Mouse (Mus musculus) E14TG2a.4 (cell line): ENCODE data around the gene Ginm1.
"Not testable (repeated sequence)": the region's sequence is repeated elsewhere in the genome, so short reads cannot be mapped to it uniquely, and the experiment has no call there.

Experiments used
- H3K27me3 ChIP-seq: 2 replicates; pipeline ENCODE4 v1.6.1; 2014; ENCODE audit warnings: low read length, control low read depth; ENCODE audit not compliant: insufficient read depth
- H3K36me3 ChIP-seq: 2 replicates; pipeline ENCODE4 v1.6.1; 2014; ENCODE audit warnings: low read length, control low read depth; ENCODE audit not compliant: insufficient read depth
- H3K4me1 ChIP-seq: replicated peaks from 2 replicates; pipeline ENCODE4 v1.6.1; 2014; ENCODE audit warnings: low read depth, low read length, control low read depth
- H3K4me3 ChIP-seq: replicated peaks from 2 replicates; pipeline ENCODE4 v1.5.1; 2014; ENCODE audit warnings: mild to moderate bottlenecking, low read length
- H3K9me3 ChIP-seq: 2 replicates; pipeline ENCODE4 v1.6.1; 2014; ENCODE audit warnings: low read length, control low read depth
- CTCF ChIP-seq: conservative IDR thresholded peaks from 2 replicates; pipeline ENCODE4 v1.5.1; 2014; ENCODE audit warnings: low read length
- NANOG ChIP-seq: IDR thresholded peaks from 2 replicates; pipeline ENCODE4 v1.6.1; 2014; ENCODE audit warnings: borderline replicate concordance, low read length, mixed read lengths
- POU5F1 ChIP-seq: IDR thresholded peaks from 2 replicates; pipeline ENCODE4 v1.6.1; 2014; ENCODE audit warnings: low read length, borderline replicate concordance

Gene Ginm1

DNA sequence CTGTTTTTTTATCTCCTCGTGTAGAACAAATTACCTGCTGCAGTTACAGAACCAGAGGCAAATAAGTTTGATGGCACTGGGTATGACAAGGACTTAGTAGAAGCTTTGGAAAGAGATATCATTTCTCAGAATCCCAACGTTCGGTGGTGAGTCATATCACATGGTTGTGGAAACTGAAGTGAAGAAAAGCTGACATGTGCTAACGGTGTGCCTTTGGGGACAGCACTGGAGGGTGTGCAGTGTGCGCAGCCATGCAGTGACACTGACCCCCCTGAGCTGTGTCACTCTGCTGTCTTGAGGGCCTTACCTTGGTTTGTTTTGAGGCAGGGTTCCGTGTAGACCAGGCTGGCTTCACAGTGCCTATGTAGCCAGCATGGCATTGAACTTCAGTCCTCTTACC, 43.9 kb downstream of the Ginm1 start:
- 0 out of 2 replicates have a peak, but pooled peaks cover 6% of the 10 kb centered on the region for H3K4me1 ChIP-seq
- TF ChIP-seq CTCF (no peak), NANOG (no peak), POU5F1 (no peak)

DNA sequence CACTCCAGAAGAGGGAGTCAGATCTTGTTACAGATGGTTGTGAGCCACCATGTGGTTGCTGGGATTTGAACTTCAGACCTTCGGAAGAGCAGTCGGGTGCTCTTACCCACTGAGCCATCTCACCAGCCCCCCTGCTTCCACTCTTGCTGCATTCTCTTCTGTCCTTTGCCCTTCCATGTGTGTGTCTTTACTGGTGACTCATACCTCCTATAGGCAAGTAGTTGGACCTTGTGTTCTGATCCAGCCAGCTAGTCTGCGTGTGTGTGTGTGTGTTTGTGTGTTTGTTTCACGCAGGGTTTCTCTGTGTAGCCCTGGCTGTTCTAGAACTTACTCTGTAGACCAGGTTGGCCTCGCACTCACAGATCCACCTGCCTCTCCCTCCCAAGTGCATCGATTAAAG, 47.1 kb downstream of the Ginm1 start:
- peaks cover 89% of the 10 kb centered on the region for H3K36me3 ChIP-seq
- not testable (repeated sequence) for H3K4me1 ChIP-seq, H3K4me3 ChIP-seq, H3K27me3 ChIP-seq, H3K9me3 ChIP-seq

More for the DNA sequence above, 43.9 kb downstream of the Ginm1 start:
- Histone ChIP-seq H3K36me3 (peaks cover 87% of the 10 kb centered on the region), H3K9me3 (0 out of 2 replicates have a peak, but pooled peaks cover 5% of the 10 kb centered on the region), H3K4me3 (no peak overlapping the region), H3K27me3 (no peaks in the 10 kb centered on the region)

DNA sequence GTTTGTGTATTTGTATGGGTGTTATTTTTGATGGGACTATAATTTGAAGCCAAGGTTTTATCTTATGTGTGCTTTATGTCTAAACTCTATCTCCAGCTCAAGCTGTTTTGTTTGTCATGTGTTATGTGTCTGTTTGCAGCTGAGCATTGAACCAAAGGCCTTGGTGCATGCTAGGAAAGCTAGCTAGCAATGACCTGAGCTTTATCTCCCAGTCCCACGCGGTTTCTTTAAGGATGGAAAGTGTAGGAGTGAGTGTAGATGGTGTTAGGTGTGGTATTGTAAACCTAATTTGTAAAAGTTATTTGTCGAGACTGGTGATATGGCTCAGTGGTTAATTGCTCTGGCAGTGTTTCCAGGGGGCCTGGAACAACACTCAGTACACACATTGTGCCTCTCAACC, 54.7 kb downstream of the Ginm1 start:
- TF ChIP-seq CTCF, result no peak
- no peak for TF ChIP-seq POU5F1
- no peak for TF ChIP-seq NANOG
- H3K9me3 ChIP-seq, result no peaks in the 10 kb centered on the region
- peaks cover 39% of the 10 kb centered on the region for H3K36me3 ChIP-seq
- peaks cover 7% of the 10 kb centered on the region; the same call in 1 of the 2 replicates for H3K4me1 ChIP-seq
- H3K27me3 ChIP-seq, result no peaks in the 10 kb centered on the region
- no peak overlapping the region for H3K4me3 ChIP-seq

DNA sequence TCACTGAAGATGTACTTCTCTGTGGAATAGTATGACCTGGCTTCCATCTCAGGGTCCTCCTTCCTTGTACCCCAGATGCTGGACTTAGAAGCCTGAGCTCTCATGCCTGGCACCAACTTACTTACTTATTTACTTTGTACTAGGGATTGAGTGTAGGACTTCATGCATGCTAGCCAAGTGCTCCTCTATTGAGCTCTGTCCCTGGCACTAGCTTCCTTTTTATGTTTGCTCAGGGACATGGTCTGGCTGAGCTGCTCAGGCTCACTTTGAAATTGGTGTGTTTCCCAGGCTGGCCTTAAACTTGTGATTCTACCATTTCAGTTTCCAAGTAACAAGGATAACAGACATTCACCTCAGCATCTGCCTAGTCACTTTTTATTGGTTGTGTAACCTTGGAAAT, 55.5 kb downstream of the Ginm1 start:
- Histone ChIP-seq H3K4me1 (peaks cover 7% of the 10 kb centered on the region; the same call in 1 of the 2 replicates), H3K27me3 (no peaks in the 10 kb centered on the region), H3K36me3 (peaks cover 32% of the 10 kb centered on the region), H3K9me3 (no peaks in the 10 kb centered on the region), H3K4me3 (no peak overlapping the region)
- no peak for TF ChIP-seq NANOG
- no peak for TF ChIP-seq CTCF

DNA sequence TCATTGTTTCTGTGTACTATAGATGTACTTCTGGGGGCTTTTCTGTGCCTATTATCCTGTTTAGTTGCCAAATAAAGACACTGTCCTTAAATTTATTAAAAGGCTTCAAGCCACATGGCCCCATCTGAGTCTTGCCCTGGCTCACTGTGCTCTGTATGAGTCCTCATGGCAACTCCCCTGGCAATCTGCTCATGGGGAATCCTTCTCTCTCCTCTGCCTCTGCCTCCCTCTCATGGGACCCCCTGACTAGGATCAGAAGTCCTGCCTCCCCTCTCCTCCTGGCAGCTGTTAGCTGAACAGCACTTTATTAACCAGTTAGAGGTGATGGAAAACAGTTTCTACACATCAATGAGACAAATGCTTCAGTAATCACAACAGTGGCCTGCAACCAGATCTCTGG, 61.0 kb downstream of the Ginm1 start:
- peaks cover 49% of the 10 kb centered on the region for H3K4me1 ChIP-seq
- H3K9me3 ChIP-seq, result no peaks in the 10 kb centered on the region
- H3K4me3 ChIP-seq, result no peak overlapping the region
- H3K36me3 ChIP-seq, result peaks cover 11% of the 10 kb centered on the region; the same call in 1 of the 2 replicates
- no peaks in the 10 kb centered on the region for H3K27me3 ChIP-seq
- TF ChIP-seq POU5F1 (no peak), CTCF (no peak), NANOG (no peak)

DNA sequence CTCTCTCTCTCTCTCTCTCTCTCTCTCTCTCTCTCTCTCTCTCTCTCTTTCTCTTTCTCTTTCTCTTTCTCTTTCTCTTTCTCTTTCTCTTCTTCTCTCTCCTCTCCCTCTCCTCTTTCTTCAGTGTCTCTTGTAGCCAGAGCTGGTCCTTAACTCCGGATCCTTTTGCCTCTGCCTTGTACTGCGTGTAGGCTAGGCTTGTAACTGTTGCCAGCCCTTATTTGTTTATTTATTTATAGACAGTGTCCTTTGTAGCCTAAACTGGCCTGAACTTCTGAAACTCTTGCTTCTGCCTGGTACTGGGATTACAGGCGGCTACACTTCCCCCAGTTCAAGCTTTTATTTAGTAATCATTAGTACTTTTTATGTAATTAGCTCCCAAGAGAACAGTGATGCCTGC, 65.6 kb downstream of the Ginm1 start:
- H3K27me3 ChIP-seq, result no peaks in the 10 kb centered on the region
- H3K36me3 ChIP-seq, result peaks cover 11% of the 10 kb centered on the region; the same call in 1 of the 2 replicates
- peaks cover 46% of the 10 kb centered on the region for H3K4me1 ChIP-seq
- peak overlapping the region; percentile 96 for H3K4me3 ChIP-seq
- no peaks in the 10 kb centered on the region for H3K9me3 ChIP-seq
- no peak for TF ChIP-seq POU5F1
- TF ChIP-seq CTCF, result no peak
- no peak for TF ChIP-seq NANOG

DNA sequence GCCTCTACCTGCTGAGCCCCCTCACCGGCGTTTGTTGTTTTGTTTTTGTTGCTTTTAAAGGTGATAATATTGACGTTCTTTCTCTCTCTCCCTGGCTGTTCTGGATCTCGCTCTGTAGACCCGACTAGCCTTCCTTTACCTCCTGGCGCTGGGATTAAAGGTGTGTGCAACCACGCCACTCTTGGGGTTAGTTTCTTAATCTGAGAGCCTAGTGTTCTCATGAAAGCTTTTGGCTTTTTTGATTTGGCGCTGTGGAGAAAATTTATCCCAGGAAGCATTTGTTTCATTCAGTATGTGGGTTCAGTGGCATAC, 66.2 kb downstream of the Ginm1 start:
- peaks cover 11% of the 10 kb centered on the region; the same call in 1 of the 2 replicates for H3K36me3 ChIP-seq
- H3K27me3 ChIP-seq, result no peaks in the 10 kb centered on the region
- TF ChIP-seq NANOG, result no peak
- TF ChIP-seq CTCF, result no peak
- no peak for TF ChIP-seq POU5F1
- peaks cover 43% of the 10 kb centered on the region for H3K4me1 ChIP-seq
- H3K9me3 ChIP-seq, result no peaks in the 10 kb centered on the region
- H3K4me3 ChIP-seq, result peak overlapping the region; percentile 96

DNA sequence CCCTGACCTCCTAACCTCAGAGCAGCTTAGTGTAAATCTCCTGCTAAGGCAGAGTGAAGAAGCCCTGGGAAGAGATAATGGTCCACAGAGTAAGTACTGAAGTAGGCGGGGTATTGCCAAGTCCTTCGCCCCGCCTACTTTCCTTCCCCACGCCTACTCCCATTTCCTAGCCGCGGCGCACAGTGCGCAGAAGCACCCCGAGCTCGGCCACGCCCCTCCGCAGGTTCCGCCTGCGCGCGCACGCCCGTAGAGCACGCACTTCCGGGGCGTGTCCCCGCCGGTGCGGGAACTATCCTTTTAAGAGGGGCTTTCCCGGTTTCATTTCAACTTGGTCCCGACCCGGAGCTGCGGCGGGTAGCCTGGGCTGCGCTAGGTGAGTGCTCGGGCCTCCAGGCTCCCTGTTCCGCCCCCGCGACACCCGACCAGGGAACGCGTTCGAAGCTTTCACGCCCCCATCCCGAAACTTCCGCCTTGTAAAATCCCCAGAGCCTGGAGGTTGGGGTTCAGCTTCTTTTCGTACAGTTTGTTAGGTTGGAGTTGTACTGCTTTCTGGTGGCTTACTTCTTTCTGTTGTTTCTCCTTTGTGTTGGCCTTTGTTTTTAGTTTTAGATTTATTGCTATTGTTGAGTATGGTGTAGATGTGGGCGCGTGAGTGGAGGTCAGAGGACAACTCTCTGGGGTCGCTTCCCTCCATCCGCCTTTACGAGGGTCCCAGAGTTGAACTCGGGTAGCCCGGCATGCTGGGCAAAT, 66.7 kb downstream of the Ginm1 start, which contains the start of gene Katna1:
Gene Katna1, plus strand, starts transcription at position 250 of the 750 bp plus-strand sequence.
- Histone ChIP-seq H3K9me3 (no peaks in the 10 kb centered on the region), H3K36me3 (peaks cover 11% of the 10 kb centered on the region; the same call in 1 of the 2 replicates), H3K4me3 (peak within 1 kb of the TSS; percentile 96), H3K27me3 (no peaks in the 10 kb centered on the region), H3K4me1 (peaks cover 40% of the 10 kb centered on the region)
- no peak for TF ChIP-seq CTCF
- no peak for TF ChIP-seq POU5F1
